Mouse (Mus musculus): ENCODE measurements around the gene Lrsam1.

Lrsam1 gene

GRCm38 (mm10) chr2:32926330-32927075 is 34.9 kb downstream of the Lrsam1 start:
- no peak for DNase-seq (ENCODE audit: low read depth, low spot score)

- DNase-seq (ENCODE audit: low read depth, low spot score), result peak; percentile 79
Observed at GRCm38 (mm10) chr2:32924306-32924844, 37.0 kb downstream of the Lrsam1 start.

- no peak for DNase-seq (ENCODE audit: low read depth, low spot score)
Observed at GRCm38 (mm10) chr2:32923551-32924250, 37.7 kb downstream of the Lrsam1 start.

GRCm38 (mm10) chr2:32922564-32922963 is 38.9 kb downstream of the Lrsam1 start:
- DNase-seq (ENCODE audit: low read depth, low spot score), result no peak

GRCm38 (mm10) chr2:32921801-32922380 is 39.5 kb downstream of the Lrsam1 start:
- no peak for DNase-seq (ENCODE audit: low read depth, low spot score)

- DNase-seq (ENCODE audit: low read depth, low spot score), result no peak
Observed at GRCm38 (mm10) chr2:32921235-32921634, 40.2 kb downstream of the Lrsam1 start.

- no peak for DNase-seq (ENCODE audit: low read depth, low spot score)
Observed at GRCm38 (mm10) chr2:32918391-32918790, 43.0 kb downstream of the Lrsam1 start.

- no peak for DNase-seq (ENCODE audit: low read depth, low spot score)
Observed at GRCm38 (mm10) chr2:32917526-32917925, 43.9 kb downstream of the Lrsam1 start.

- DNase-seq (ENCODE audit: low read depth, low spot score), result no peak
Observed at GRCm38 (mm10) chr2:32914896-32915295, 46.5 kb downstream of the Lrsam1 start.

- no peak for DNase-seq (ENCODE audit: low read depth, low spot score)
Observed at GRCm38 (mm10) chr2:32914362-32914761, 47.1 kb downstream of the Lrsam1 start.

GRCm38 (mm10) chr2:32912210-32912804 is 49.1 kb downstream of the Lrsam1 start:
- peak; percentile 93 for DNase-seq (ENCODE audit: low read depth, low spot score)

- no peak for DNase-seq (ENCODE audit: low read depth, low spot score)
Observed at GRCm38 (mm10) chr2:32911639-32912182, 49.7 kb downstream of the Lrsam1 start.

GRCm38 (mm10) chr2:32908796-32909195 is 52.6 kb downstream of the Lrsam1 start:
- peak; percentile 80 for DNase-seq (ENCODE audit: low read depth, low spot score)

GRCm38 (mm10) chr2:32908272-32908671 is 53.1 kb downstream of the Lrsam1 start:
- peak; percentile 91 for DNase-seq (ENCODE audit: low read depth, low spot score)

- no peak for DNase-seq (ENCODE audit: low read depth, low spot score)
Observed at GRCm38 (mm10) chr2:32907442-32907841, 54.0 kb downstream of the Lrsam1 start.

- no peak for DNase-seq (ENCODE audit: low read depth, low spot score)
Observed at GRCm38 (mm10) chr2:32905297-32905696, 56.1 kb downstream of the Lrsam1 start.

- no peak for DNase-seq (ENCODE audit: low read depth, low spot score)
Observed at GRCm38 (mm10) chr2:32904637-32905036, 56.8 kb downstream of the Lrsam1 start.

GRCm38 (mm10) chr2:32903470-32903869 is 57.9 kb downstream of the Lrsam1 start:
- no peak for DNase-seq (ENCODE audit: low read depth, low spot score)

- peak; percentile 59 for DNase-seq (ENCODE audit: low read depth, low spot score)
Observed at GRCm38 (mm10) chr2:32902126-32902525, 59.3 kb downstream of the Lrsam1 start.

GRCm38 (mm10) chr2:32898983-32899382 is 62.4 kb downstream of the Lrsam1 start:
- no peak for DNase-seq (ENCODE audit: low read depth, low spot score)

- DNase-seq (ENCODE audit: low read depth, low spot score), result no peak
Observed at GRCm38 (mm10) chr2:32896507-32897147, 64.8 kb downstream of the Lrsam1 start.
